8 mouse cellular contexts compared by ENCODE assay signal in the genomic region with DNA sequence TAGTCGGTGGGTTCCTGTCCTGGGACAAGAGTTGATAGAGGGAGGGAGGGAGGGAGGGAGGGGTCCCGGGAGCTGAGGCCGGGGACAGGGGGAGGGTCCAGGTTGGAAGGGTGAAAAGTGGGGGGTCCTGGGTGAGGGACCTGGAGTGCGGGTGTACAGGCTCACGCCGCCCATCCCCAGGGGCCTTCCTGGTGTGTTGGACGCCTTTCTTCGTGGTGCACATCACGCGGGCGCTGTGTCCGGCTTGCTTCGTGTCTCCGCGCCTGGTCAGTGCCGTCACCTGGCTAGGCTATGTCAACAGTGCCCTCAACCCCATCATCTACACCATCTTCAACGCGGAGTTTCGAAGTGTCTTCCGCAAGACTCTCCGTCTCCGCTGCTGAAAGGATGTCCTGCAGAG. TPM values are rescaled to one million over a fixed set of nuclear protein-coding genes. Genes with fewer than 3 reads are reported as not detected.
DNase-seq lines count a peak whose midpoint lies in the region; ATAC-seq lines count a peak whose summit lies in the region.

No protein-coding gene starts in this region.

- H3K4me2 ChIP-seq in heart, embryonic 15.5 days, result peak overlapping the region; percentile 72
- peak overlapping the region; percentile 68 for H3K4me2 ChIP-seq in hindbrain, embryonic 16.5 days (ENCODE audit: low read length)
- peak overlapping the region; percentile 55 for H3K4me2 ChIP-seq in midbrain, embryonic 13.5 days (replicated peaks)

- 2% methylated on average over 18 of the region's 22 CpGs for whole genome bisulfite sequencing in heart, embryonic 15.5 days
- 6% methylated on average over 16 of the region's 22 CpGs for WGBS in hindbrain, embryonic 16.5 days
- 6% methylated on average over 20 of the region's 22 CpGs for WGBS in midbrain, embryonic 13.5 days

- ATAC-seq in heart, embryonic 15.5 days (replicated peaks; ENCODE audit: insufficient number of reproducible peaks, insufficient read depth, low FRiP score, low read depth), result no peak
- no peak for ATAC-seq in hindbrain, embryonic 16.5 days
- 0 out of 2 replicates have a peak, but pooled peaks have one; percentile 1 for ATAC-seq in midbrain, embryonic 13.5 days

- H3K4me1 ChIP-seq in heart, embryonic 15.5 days (replicated peaks), result peaks cover 28% of the 10 kb centered on the region
- H3K4me1 ChIP-seq in hindbrain, embryonic 16.5 days (ENCODE audit: control insufficient read depth, insufficient read depth, low read depth, low read length), result peaks cover 20% of the 10 kb centered on the region
- H3K4me1 ChIP-seq in midbrain, embryonic 13.5 days (replicated peaks), result peaks cover 34% of the 10 kb centered on the region

- 0 out of 2 replicates have a peak, but pooled peaks cover 3% of the 10 kb centered on the region for H3K36me3 ChIP-seq in heart, embryonic 15.5 days
- peaks cover 5% of the 10 kb centered on the region; the same call in 1 of the 2 replicates for H3K36me3 ChIP-seq in hindbrain, embryonic 16.5 days (ENCODE audit: control insufficient read depth, insufficient read depth, low read length)
- peaks cover 27% of the 10 kb centered on the region for H3K36me3 ChIP-seq in midbrain, embryonic 13.5 days

- DNase-seq in heart, adult 11 months, result no peak
- DNase-seq in embryo, embryonic 11 days, result peak; percentile 25
- no peak for DNase-seq in thymus, postnatal 4 days
- no peak for DNase-seq in cerebellum, adult 8-10 months
- no peak for DNase-seq in adrenal gland, adult 8-10 months

- H3K4me3 ChIP-seq in heart, embryonic 15.5 days, result peak overlapping the region; percentile 42
- H3K4me3 ChIP-seq in hindbrain, embryonic 16.5 days (ENCODE audit: low read length), result peak overlapping the region; percentile 37
- peak overlapping the region; percentile 36 for H3K4me3 ChIP-seq in midbrain, embryonic 13.5 days (replicated peaks)

- peaks cover 56% of the 10 kb centered on the region for H3K27me3 ChIP-seq in heart, embryonic 15.5 days
- H3K27me3 ChIP-seq in hindbrain, embryonic 16.5 days (replicated peaks; ENCODE audit: control insufficient read depth, insufficient read depth, low read length), result peaks cover 34% of the 10 kb centered on the region
- H3K27me3 ChIP-seq in midbrain, embryonic 13.5 days, result peaks cover 65% of the 10 kb centered on the region

- no peaks in the 10 kb centered on the region for H3K9me3 ChIP-seq in heart, embryonic 15.5 days (replicated peaks)
- no peaks in the 10 kb centered on the region for H3K9me3 ChIP-seq in hindbrain, embryonic 16.5 days (ENCODE audit: control insufficient read depth, low read length)
- no peaks in the 10 kb centered on the region for H3K9me3 ChIP-seq in midbrain, embryonic 13.5 days

- H3K9ac ChIP-seq in heart, embryonic 15.5 days, result no peak overlapping the region
- H3K9ac ChIP-seq in hindbrain, embryonic 16.5 days (ENCODE audit: low read depth, low read length), result no peak overlapping the region; the same call in 1 of the 2 replicates
- no peak overlapping the region for H3K9ac ChIP-seq in midbrain, embryonic 13.5 days (replicated peaks)

- H3K27ac ChIP-seq in heart, embryonic 15.5 days, result no peak overlapping the region
- no peak overlapping the region for H3K27ac ChIP-seq in hindbrain, embryonic 16.5 days (ENCODE audit: low read depth, low read length)
- H3K27ac ChIP-seq in midbrain, embryonic 13.5 days, result no peak overlapping the region

RNA-seq across cellular contexts. Expression of a gene that starts 2.7 kb away (rescaled TPM):
- polyA plus RNA-seq in heart, embryonic 15.5 days (2015; fragmentation: Nextera tagmentation; extraction: Ambion mirVana), result 0.18 and 0.22 TPM in 2 replicates
- 0.64 and 1.00 TPM in 2 replicates for polyA plus RNA-seq in hindbrain, embryonic 16.5 days (2015; fragmentation: Nextera tagmentation; extraction: Ambion mirVana)
- polyA plus RNA-seq in midbrain, embryonic 13.5 days (2015; fragmentation: Nextera tagmentation; extraction: Ambion mirVana), result 0.43 and 0.68 TPM in 2 replicates
- total RNA-seq in adrenal gland, adult 8-10 months (2022), result 1 to 10 TPM in 1 of 4 experiments, under 1 TPM in 1, not detected in 2; 0.40 to 1.3 TPM

RNA-seq across cellular contexts. Expression of a gene that starts 15.5 kb away (rescaled TPM):
- polyA plus RNA-seq in heart, embryonic 15.5 days (2015; fragmentation: Nextera tagmentation; extraction: Ambion mirVana), result 1.5 and 1.6 TPM in 2 replicates
- 3.5 and 6.1 TPM in 2 replicates for polyA plus RNA-seq in hindbrain, embryonic 16.5 days (2015; fragmentation: Nextera tagmentation; extraction: Ambion mirVana)
- 1.0 TPM in 2 replicates for polyA plus RNA-seq in midbrain, embryonic 13.5 days (2015; fragmentation: Nextera tagmentation; extraction: Ambion mirVana)
- under 1 TPM in 1 of 4 experiments, not detected in 3; 0.67 TPM for total RNA-seq in adrenal gland, adult 8-10 months (2022)

RNA-seq across cellular contexts. Expression of a gene that starts 17.9 kb away (rescaled TPM):
- polyA plus RNA-seq in heart, embryonic 15.5 days (2015; fragmentation: Nextera tagmentation; extraction: Ambion mirVana), result 0.05 TPM in 1 of 2 replicates, not detected in the other
- 0.29 TPM in 1 of 2 replicates, not detected in the other for polyA plus RNA-seq in hindbrain, embryonic 16.5 days (2015; fragmentation: Nextera tagmentation; extraction: Ambion mirVana)
- not detected in 2 replicates for polyA plus RNA-seq in midbrain, embryonic 13.5 days (2015; fragmentation: Nextera tagmentation; extraction: Ambion mirVana)
- total RNA-seq in adrenal gland, adult 8-10 months (2022), result 1 to 10 TPM; 2.3 to 5.5 (median 3.2) TPM

RNA-seq across cellular contexts. Expression of a gene that starts 28.2 kb away (rescaled TPM):
- polyA plus RNA-seq in heart, embryonic 15.5 days (2015; fragmentation: Nextera tagmentation; extraction: Ambion mirVana), result 3.0 and 6.5 TPM in 2 replicates
- polyA plus RNA-seq in hindbrain, embryonic 16.5 days (2015; fragmentation: Nextera tagmentation; extraction: Ambion mirVana), result 1.8 and 2.0 TPM in 2 replicates
- polyA plus RNA-seq in midbrain, embryonic 13.5 days (2015; fragmentation: Nextera tagmentation; extraction: Ambion mirVana), result 0.98 and 1.4 TPM in 2 replicates
- 10 to 100 TPM in 2 of 4 experiments, 1 to 10 TPM in 2; 7.0 to 10.7 (median 9.4) TPM for total RNA-seq in adrenal gland, adult 8-10 months (2022)

RNA-seq across cellular contexts. Expression of a gene that starts 33.0 kb away (rescaled TPM):
- polyA plus RNA-seq in heart, embryonic 15.5 days (2015; fragmentation: Nextera tagmentation; extraction: Ambion mirVana), result 29.4 and 42.1 TPM in 2 replicates
- polyA plus RNA-seq in hindbrain, embryonic 16.5 days (2015; fragmentation: Nextera tagmentation; extraction: Ambion mirVana), result 202 and 206 TPM in 2 replicates
- 140 and 148 TPM in 2 replicates for polyA plus RNA-seq in midbrain, embryonic 13.5 days (2015; fragmentation: Nextera tagmentation; extraction: Ambion mirVana)
- total RNA-seq in adrenal gland, adult 8-10 months (2022), result 10 to 100 TPM; 27.1 to 47.4 (median 36.7) TPM
